Mouse (Mus musculus) E14TG2a.4 (cell line): Measurements from ENCODE around the gene Mylk.

Experiments
- CTCF ChIP-seq: conservative IDR thresholded peaks from 2 replicates; pipeline ENCODE4 v1.5.1; 2014; ENCODE audit warnings: low read length
- NANOG ChIP-seq: IDR thresholded peaks from 2 replicates; pipeline ENCODE4 v1.6.1; 2014; ENCODE audit warnings: borderline replicate concordance, low read length, mixed read lengths
- POU5F1 ChIP-seq: IDR thresholded peaks from 2 replicates; pipeline ENCODE4 v1.6.1; 2014; ENCODE audit warnings: low read length, borderline replicate concordance

DNA sequence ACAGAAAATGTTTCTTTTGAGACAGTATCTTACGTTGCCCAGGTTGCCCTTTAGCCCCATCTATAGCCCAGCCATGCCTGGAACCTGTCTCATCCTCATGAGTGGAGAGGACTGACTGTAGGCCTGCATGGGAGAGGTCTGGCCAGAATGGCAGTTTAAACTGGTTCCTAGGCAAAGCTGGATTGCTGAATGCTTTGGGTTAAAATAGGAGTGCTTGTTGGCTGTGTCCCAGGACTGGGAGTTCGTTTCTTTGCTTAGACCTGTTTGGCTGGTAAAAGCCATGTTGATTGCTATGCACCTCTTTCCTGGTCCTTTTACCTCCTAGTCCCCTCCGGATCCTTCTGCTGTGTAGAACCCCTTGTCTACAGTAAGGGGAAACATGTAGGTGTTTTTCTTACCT, 288.2 kb downstream of the Mylk start:
- no peak for TF ChIP-seq CTCF
- no peak for TF ChIP-seq POU5F1
- no peak for TF ChIP-seq NANOG
